Mouse (Mus musculus) CH12.LX (cell line): ENCODE data around the gene Mapkapk2. TPM values are rescaled to one million over a fixed set of nuclear protein-coding genes. Genes with fewer than 3 reads are reported as not detected.
A peak's percentile ranks its signal among the peaks of the same experiment; 100 is the strongest.

Experiments used
- DNase-seq: peaks from one replicate; pipeline ENCODE4 v3.0.0-alpha.2; 2013; ENCODE audit errors: extremely low read depth
- H3K27ac ChIP-seq: 2 replicates; pipeline ENCODE4 v1.5.1; 2012; ENCODE audit warnings: low read depth, mild to moderate bottlenecking, control low read depth, moderate library complexity; ENCODE audit not compliant: insufficient read depth
- H3K27me3 ChIP-seq: replicated peaks from 2 replicates; pipeline ENCODE3; 2012; ENCODE audit warnings: inconsistent platforms
- H3K36me3 ChIP-seq, 2 experiments: replicated peaks in 1 of 2; 2 replicates each; pipeline versions ENCODE3 to v1.6.1; 2012; ENCODE audit warnings: inconsistent platforms in 1 of 2, low read length in 1 of 2, mild to moderate bottlenecking in 1 of 2, mixed read lengths in 1 of 2, moderate library complexity in 1 of 2; ENCODE audit not compliant: control insufficient read depth in 1 of 2, insufficient read depth in 1 of 2
- H3K4me1 ChIP-seq, 2 experiments: 2 replicates each; pipeline ENCODE4 v1.6.1; 2012; ENCODE audit warnings: inconsistent platforms in 1 of 2, moderate library complexity in 1 of 2; ENCODE audit not compliant: insufficient read depth in 2 of 2, control insufficient read depth in 1 of 2
- H3K4me2 ChIP-seq: 2 replicates; pipeline ENCODE4 v1.6.1; 2012; ENCODE audit warnings: low read depth, mild to moderate bottlenecking, control low read depth; ENCODE audit not compliant: poor library complexity, insufficient read depth, severe bottlenecking
- H3K4me3 ChIP-seq, 3 experiments: fragments of 150-350 bp in 1 of 3; sonication (generic) in 1 of 3; replicated peaks in 1 of 3; 2 replicates each; pipeline versions ENCODE3 to v1.5.1; 2011 to 2012; ENCODE audit warnings: low read depth in 2 of 3, low read length in 2 of 3, mild to moderate bottlenecking in 2 of 3, moderate library complexity in 2 of 3, control low read depth in 1 of 3, improper control_type of control experiment in 1 of 3, inconsistent platforms in 1 of 3, mixed read lengths in 1 of 3; ENCODE audit not compliant: poor library complexity in 1 of 3
- H3K79me2 ChIP-seq: replicated peaks from 2 replicates; pipeline ENCODE4 v1.6.1; 2012; ENCODE audit warnings: mild to moderate bottlenecking, moderate library complexity; ENCODE audit not compliant: control insufficient read depth, poor library complexity, insufficient read depth, severe bottlenecking; ENCODE audit errors: extremely low read depth
- H3K9ac ChIP-seq: 2 replicates; pipeline ENCODE4 v1.6.1; 2012; ENCODE audit warnings: low read depth, mild to moderate bottlenecking, control low read depth, moderate library complexity; ENCODE audit not compliant: insufficient read depth
- H3K9me3 ChIP-seq: replicated peaks from 2 replicates; pipeline ENCODE3; 2012; ENCODE audit warnings: low read length, inconsistent platforms, mixed read lengths
- CHD1 ChIP-seq: IDR thresholded peaks from 2 replicates; pipeline ENCODE4 v1.6.1; 2012; ENCODE audit warnings: low read depth, low read length, improper control_type of control experiment, inconsistent platforms
- CHD2 ChIP-seq: IDR thresholded peaks from 2 replicates; pipeline ENCODE4 v1.6.1; 2011; ENCODE audit warnings: low read length, improper control_type of control experiment
- E2F4 ChIP-seq: IDR thresholded peaks from 2 replicates; pipeline ENCODE4 v1.6.1; 2011; ENCODE audit warnings: low read depth, low read length, improper control_type of control experiment; ENCODE audit not compliant: insufficient replicate concordance
- EP300 ChIP-seq: IDR thresholded peaks from 2 replicates; pipeline ENCODE4 v1.6.1; 2011; ENCODE audit warnings: low read length, improper control_type of control experiment
- HCFC1 ChIP-seq: IDR thresholded peaks from 2 replicates; pipeline ENCODE4 v1.6.1; 2012; ENCODE audit warnings: low read depth, mild to moderate bottlenecking, inconsistent platforms, low read length, improper control_type of control experiment
- MAX ChIP-seq: IDR thresholded peaks from 2 replicates; pipeline ENCODE4 v1.6.1; 2011; ENCODE audit warnings: low read length, improper control_type of control experiment
- MXI1 ChIP-seq: IDR thresholded peaks from 2 replicates; pipeline ENCODE4 v1.6.1; 2011; ENCODE audit warnings: mild to moderate bottlenecking, low read depth, low read length, improper control_type of control experiment
- MYC ChIP-seq: IDR thresholded peaks from 2 replicates; pipeline ENCODE4 v1.6.1; 2011; ENCODE audit warnings: low read depth, mild to moderate bottlenecking, improper control_type of control experiment, low read length
- NELFE ChIP-seq: IDR thresholded peaks from 2 replicates; pipeline ENCODE4 v1.6.1; 2011; ENCODE audit warnings: low read depth, low read length, improper control_type of control experiment
- POLR2AphosphoS2 ChIP-seq: IDR thresholded peaks from 2 replicates; pipeline ENCODE4 v1.6.1; 2011; ENCODE audit warnings: low read depth, low read length, improper control_type of control experiment
- SMC3 ChIP-seq: IDR thresholded peaks from 2 replicates; pipeline ENCODE4 v1.6.1; 2011; ENCODE audit warnings: low read depth, low read length, improper control_type of control experiment
- TCF12 ChIP-seq: IDR thresholded peaks from 2 replicates; pipeline ENCODE4 v1.6.1; 2014; ENCODE audit warnings: low read depth, mild to moderate bottlenecking, inconsistent platforms, low read length, improper control_type of control experiment
- ZMIZ1 ChIP-seq: IDR thresholded peaks from 2 replicates; pipeline ENCODE4 v1.6.1; 2012; ENCODE audit warnings: low read depth, mild to moderate bottlenecking, inconsistent platforms, low read length, improper control_type of control experiment
- dilution Hi-C: fragments of 300-500 bp; cut with MboI; formaldehyde crosslinking; loops from 2 replicates; pipeline ENCODE4 v1.14.3; 2020; ENCODE audit warnings: low sequenced_read_pairs; ENCODE audit not compliant: extremely low pct_unique_long_range_greater_than_20kb, extremely low pct_ligation_motif_present
- in situ Hi-C: fragments of 300-500 bp; cut with MboI; formaldehyde crosslinking; loops from 3 replicates; pipeline ENCODE4 v1.14.3; 2019; ENCODE audit warnings: low sequenced_read_pairs, low pct_ligation_motif_present, low pct_unique_long_range_greater_than_20kb, mixed read lengths
- polyA plus RNA-seq: library from polyadenylated mRNA; unstranded; fragments of >175 nt; gene quantifications from 2 replicates; pipeline ENCODE4 v1.2.1, GENCODE M21; 2012; ENCODE audit warnings: low read depth; ENCODE audit not compliant: insufficient read length
- total RNA-seq, 2 experiments: library from RNA; depleted of rRNA; stranded (reverse); fragments of 300-350 nt in 1 of 2; fragments of >200 nt in 1 of 2; gene quantifications; 2 replicates each; pipeline ENCODE4 v1.2.3; 2012 to 2014

The Mapkapk2 gene
- total and polyA plus RNA-seq, 3 experiments: 55.0 to 63.5 (median 62.9) TPM

- Histone ChIP-seq H3K4me3 (peak overlapping the region; percentile 91 to 93 (median 93)), H3K36me3 (peaks cover 0 to 21% of the 10 kb centered on the region in 2 experiments), H3K79me2 (peaks cover 33% of the 10 kb centered on the region), H3K9me3 (no peaks in the 10 kb centered on the region), H3K9ac (peak overlapping the region; percentile 83), H3K4me1 (peaks cover under 1 to 47% of the 10 kb centered on the region in 2 experiments; a peak in 3 of 4 replicates), H3K4me2 (peak overlapping the region; percentile 94), H3K27ac (peak overlapping the region; percentile 10), H3K27me3 (peaks cover 4% of the 10 kb centered on the region)
- no peak for DNase-seq
- dilution Hi-C loops (no loop called here), in situ Hi-C loops (loop anchor here (5.0 kb wide), 1 partner anchor 34 kb away; no protein-coding TSS in a partner anchor)
- TF ChIP-seq HCFC1 (peak; percentile 54; the same call in 1 of the 2 replicates), SMC3 (no peak), MAX (no peak), CHD2 (no peak)
Observed at GRCm38 (mm10) chr1:131096132-131096695, 1.4 kb downstream of the Mapkapk2 start.

- Histone ChIP-seq H3K27ac (no peak overlapping the region), H3K79me2 (peaks cover 36% of the 10 kb centered on the region), H3K9me3 (no peaks in the 10 kb centered on the region), H3K4me1 (peaks cover 7 to 48% of the 10 kb centered on the region in 2 experiments), H3K4me3 (peak overlapping the region; percentile 91 to 93 (median 93)), H3K27me3 (peaks cover 4% of the 10 kb centered on the region), H3K36me3 (peaks cover 0 to 25% of the 10 kb centered on the region in 2 experiments), H3K4me2 (peak overlapping the region; percentile 94), H3K9ac (peak overlapping the region; percentile 83)
- no peak for DNase-seq
- dilution Hi-C loops: no loop called here
- TF ChIP-seq TCF12 (no peak), POLR2AphosphoS2 (no peak), MYC (0 out of 2 replicates have a peak, but pooled peaks have one; percentile 5), CHD1 (no peak), NELFE (no peak), MXI1 (no peak), ZMIZ1 (no peak)
- in situ Hi-C loops: loop anchor here (5.0 kb wide), 1 partner anchor 33 kb away; no protein-coding TSS in a partner anchor
Observed at GRCm38 (mm10) chr1:131095574-131095973, 2.1 kb downstream of the Mapkapk2 start.

- Histone ChIP-seq H3K79me2 (peaks cover 40% of the 10 kb centered on the region), H3K4me2 (no peak overlapping the region), H3K27me3 (no peaks in the 10 kb centered on the region), H3K9ac (no peak overlapping the region), H3K27ac (no peak overlapping the region), H3K36me3 (peaks cover 0 to 29% of the 10 kb centered on the region in 2 experiments), H3K4me3 (no peak overlapping the region), H3K4me1 (peaks cover 19 to 61% of the 10 kb centered on the region in 2 experiments), H3K9me3 (no peaks in the 10 kb centered on the region)
- dilution Hi-C loops: no loop called here
- in situ Hi-C loops: no loop called here
- no peak for DNase-seq
- TF ChIP-seq E2F4 (no peak), EP300 (no peak)
- TF ChIP-seq, all 38 proteins: peak for 0
Observed at GRCm38 (mm10) chr1:131093889-131094288, 3.7 kb downstream of the Mapkapk2 start.
